Mouse (Mus musculus) liver, embryonic 15.5 days (tissue): ENCODE measurements around the gene Emc10. TPM values are rescaled to one million over a fixed set of nuclear protein-coding genes. Genes with fewer than 3 reads are reported as not detected.
A peak's percentile ranks its signal among the peaks of the same experiment; 100 is the strongest.

Experiments
- ATAC-seq: fragments of 200-750 bp; cut with Nextera tagmentation; 2 replicates; pipeline ENCODE4 v1.8.0; 2017; ENCODE audit warnings: moderate number of reproducible peaks, mild to moderate bottlenecking, moderate library complexity; ENCODE audit not compliant: insufficient read depth
- H3K27ac ChIP-seq: fragments of 300-500 bp; sonication (generic); replicated peaks from 2 replicates; pipeline ENCODE4 v1.5.1; 2015; ENCODE audit warnings: mild to moderate bottlenecking, inconsistent platforms
- H3K27me3 ChIP-seq: fragments of 300-500 bp; sonication (generic); 2 replicates; pipeline ENCODE4 v1.6.1; 2015; ENCODE audit warnings: mild to moderate bottlenecking, inconsistent platforms
- H3K36me3 ChIP-seq: fragments of 300-500 bp; sonication (generic); replicated peaks from 2 replicates; pipeline ENCODE4 v1.6.1; 2015; ENCODE audit warnings: moderate library complexity, mild to moderate bottlenecking, inconsistent platforms
- H3K4me1 ChIP-seq: fragments of 300-500 bp; sonication (generic); replicated peaks from 2 replicates; pipeline ENCODE4 v1.6.1; 2015; ENCODE audit warnings: inconsistent platforms
- H3K4me2 ChIP-seq: fragments of 300-500 bp; sonication (generic); 2 replicates; pipeline ENCODE4 v1.6.1; 2015; ENCODE audit warnings: moderate library complexity, mild to moderate bottlenecking, inconsistent platforms
- H3K4me3 ChIP-seq: fragments of 300-500 bp; sonication (generic); replicated peaks from 2 replicates; pipeline ENCODE4 v1.5.1; 2015; ENCODE audit warnings: mild to moderate bottlenecking, inconsistent platforms
- H3K9ac ChIP-seq: fragments of 300-500 bp; sonication (generic); 2 replicates; pipeline ENCODE4 v1.6.1; 2015; ENCODE audit warnings: moderate library complexity, mild to moderate bottlenecking, inconsistent platforms
- H3K9me3 ChIP-seq: fragments of 300-500 bp; sonication (generic); replicated peaks from 2 replicates; pipeline ENCODE4 v1.6.1; 2016; ENCODE audit warnings: inconsistent platforms
- WGBS: fragments of 180-500 bp; shearing (Covaris S2); methylation state at CpG from one replicate; pipeline ENCODE4 v1.1.7; 2015; ENCODE audit warnings: mixed read lengths; ENCODE audit not compliant: insufficient replicate concordance; 5-methylcytosine and 5-hydroxymethylcytosine counted together
- polyA plus RNA-seq: library from polyadenylated mRNA; unstranded; fragments of >200 nt; fragmentation: Nextera tagmentation; extraction: Ambion mirVana; gene quantifications from 2 replicates; pipeline ENCODE4 v1.2.1, GENCODE M21; 2015

Emc10 gene
- polyA plus RNA-seq, 1 experiment from 2014 or later: 45.9 TPM

- H3K36me3 ChIP-seq: no peaks in the 10 kb centered on the region
- H3K27me3 ChIP-seq: peaks cover 86% of the 10 kb centered on the region
- H3K4me2 ChIP-seq: no peak overlapping the region
- no peak overlapping the region for H3K4me3 ChIP-seq
- no peak overlapping the region for H3K27ac ChIP-seq
- WGBS: 43% methylated on average over 2 of the region's 2 CpGs
- H3K9ac ChIP-seq: no peak overlapping the region
- no peaks in the 10 kb centered on the region for H3K9me3 ChIP-seq
- ATAC-seq: no peak
- H3K4me1 ChIP-seq: peaks cover 13% of the 10 kb centered on the region
Measured at GRCm38 (mm10) chr7:44523056-44523455, 26.7 kb upstream of the Emc10 start.

GRCm38 (mm10) chr7:44521710-44522109, 25.4 kb upstream of the Emc10 start:
- 4% methylated on average over 20 of the region's 20 CpGs for WGBS
- H3K4me3 ChIP-seq: no peak overlapping the region
- no peak overlapping the region for H3K9ac ChIP-seq
- H3K9me3 ChIP-seq: no peaks in the 10 kb centered on the region
- peak overlapping the region; percentile 7; the same call in 1 of the 2 replicates for H3K4me2 ChIP-seq
- 0 out of 2 replicates have a peak, but pooled peaks cover 6% of the 10 kb centered on the region for H3K4me1 ChIP-seq
- no peak overlapping the region for H3K27ac ChIP-seq
- ATAC-seq: no peak
- peaks cover 84% of the 10 kb centered on the region for H3K27me3 ChIP-seq
- H3K36me3 ChIP-seq: no peaks in the 10 kb centered on the region

GRCm38 (mm10) chr7:44520990-44521389, 24.7 kb upstream of the Emc10 start:
- Histone ChIP-seq H3K36me3 (no peaks in the 10 kb centered on the region), H3K9ac (no peak overlapping the region)
- 34% methylated on average over 3 of the region's 3 CpGs for WGBS

GRCm38 (mm10) chr7:44519240-44519913, 23.0 kb upstream of the Emc10 start:
- H3K27ac ChIP-seq: no peak overlapping the region
- H3K9me3 ChIP-seq: no peaks in the 10 kb centered on the region
- no peak overlapping the region for H3K9ac ChIP-seq
- H3K36me3 ChIP-seq: no peaks in the 10 kb centered on the region
- WGBS: 51% methylated on average over 9 of the region's 9 CpGs
- H3K4me2 ChIP-seq: no peak overlapping the region
- H3K4me3 ChIP-seq: no peak overlapping the region
- no peak for ATAC-seq
- 0 out of 2 replicates have a peak, but pooled peaks cover 6% of the 10 kb centered on the region for H3K4me1 ChIP-seq
- H3K27me3 ChIP-seq: peaks cover 81% of the 10 kb centered on the region

More at GRCm38 (mm10) chr7:44520990-44521389, 24.7 kb upstream of the Emc10 start:
- Histone ChIP-seq H3K4me3 (no peak overlapping the region), H3K4me2 (no peak overlapping the region), H3K4me1 (0 out of 2 replicates have a peak, but pooled peaks cover 6% of the 10 kb centered on the region), H3K27me3 (peaks cover 83% of the 10 kb centered on the region), H3K9me3 (no peaks in the 10 kb centered on the region), H3K27ac (no peak overlapping the region)
- no peak for ATAC-seq

- no peaks in the 10 kb centered on the region for H3K4me1 ChIP-seq
- no peak overlapping the region for H3K4me2 ChIP-seq
- H3K4me3 ChIP-seq: no peak overlapping the region
- no peaks in the 10 kb centered on the region for H3K9me3 ChIP-seq
- H3K27me3 ChIP-seq: peaks cover 43% of the 10 kb centered on the region
- ATAC-seq: no peak
- H3K36me3 ChIP-seq: no peaks in the 10 kb centered on the region
- no peak overlapping the region for H3K27ac ChIP-seq
- H3K9ac ChIP-seq: no peak overlapping the region
Measured at GRCm38 (mm10) chr7:44507491-44507890, 11.2 kb upstream of the Emc10 start.

GRCm38 (mm10) chr7:44501563-44502115, 5.3 kb upstream of the Emc10 start:
- no peak overlapping the region for H3K27ac ChIP-seq
- no peak for ATAC-seq
- 22% methylated on average over 5 of the region's 5 CpGs for WGBS
- H3K4me3 ChIP-seq: no peak overlapping the region
- peaks cover 32% of the 10 kb centered on the region for H3K27me3 ChIP-seq
- H3K36me3 ChIP-seq: no peaks in the 10 kb centered on the region
- H3K9ac ChIP-seq: no peak overlapping the region
- H3K4me2 ChIP-seq: no peak overlapping the region
- H3K4me1 ChIP-seq: peaks cover 29% of the 10 kb centered on the region
- H3K9me3 ChIP-seq: no peaks in the 10 kb centered on the region

GRCm38 (mm10) chr7:44500046-44500445, 3.7 kb upstream of the Emc10 start:
- H3K4me1 ChIP-seq: peaks cover 39% of the 10 kb centered on the region
- H3K4me2 ChIP-seq: no peak overlapping the region
- no peaks in the 10 kb centered on the region for H3K36me3 ChIP-seq
- H3K9me3 ChIP-seq: no peaks in the 10 kb centered on the region
- no peak overlapping the region for H3K4me3 ChIP-seq
- WGBS: 52% methylated on average over 20 of the region's 20 CpGs
- H3K9ac ChIP-seq: no peak overlapping the region
- peaks cover 32% of the 10 kb centered on the region for H3K27me3 ChIP-seq
- no peak overlapping the region for H3K27ac ChIP-seq
- no peak for ATAC-seq

- H3K36me3 ChIP-seq: peaks cover 9% of the 10 kb centered on the region
- H3K9me3 ChIP-seq: no peaks in the 10 kb centered on the region
- no peak for ATAC-seq
- H3K27me3 ChIP-seq: peaks cover 32% of the 10 kb centered on the region
- H3K4me1 ChIP-seq: peaks cover 48% of the 10 kb centered on the region
- H3K4me2 ChIP-seq: no peak overlapping the region
- no peak overlapping the region for H3K4me3 ChIP-seq
- peak overlapping the region; percentile 98; the same call in 1 of the 2 replicates for H3K27ac ChIP-seq
- H3K9ac ChIP-seq: no peak overlapping the region
- WGBS: 35% methylated on average over 1 of the region's 1 CpGs
Measured at GRCm38 (mm10) chr7:44498922-44499321, 2.6 kb upstream of the Emc10 start.

- peaks cover 22% of the 10 kb centered on the region for H3K36me3 ChIP-seq
- peak overlapping the region; percentile 89 for H3K9ac ChIP-seq
- WGBS: 79% methylated on average over 10 of the region's 10 CpGs
- peak overlapping the region; percentile 84 for H3K4me3 ChIP-seq
- H3K4me1 ChIP-seq: peaks cover 51% of the 10 kb centered on the region
- peak overlapping the region; percentile 98 for H3K27ac ChIP-seq
- peaks cover 24% of the 10 kb centered on the region for H3K27me3 ChIP-seq
- no peak for ATAC-seq
- no peaks in the 10 kb centered on the region for H3K9me3 ChIP-seq
- peak overlapping the region; percentile 95 for H3K4me2 ChIP-seq
Measured at GRCm38 (mm10) chr7:44497361-44498055, 1.2 kb upstream of the Emc10 start.

GRCm38 (mm10) chr7:44496771-44497109, 411 bp upstream of the Emc10 start:
- Histone ChIP-seq H3K9ac (peak overlapping the region; percentile 89), H3K27ac (peak overlapping the region; percentile 98), H3K4me2 (peak overlapping the region; percentile 95), H3K4me3 (peak overlapping the region; percentile 84), H3K27me3 (peaks cover 24% of the 10 kb centered on the region), H3K4me1 (peaks cover 51% of the 10 kb centered on the region), H3K36me3 (peaks cover 29% of the 10 kb centered on the region), H3K9me3 (no peaks in the 10 kb centered on the region)
- ATAC-seq: peak; percentile 62
- 2% methylated on average over 26 of the region's 26 CpGs for WGBS

- peak overlapping the region; percentile 95 for H3K4me2 ChIP-seq
- ATAC-seq: no peak
- WGBS: 80% methylated on average over 7 of the region's 7 CpGs
- H3K4me3 ChIP-seq: peak overlapping the region; percentile 84
- peaks cover 46% of the 10 kb centered on the region for H3K36me3 ChIP-seq
- H3K9ac ChIP-seq: peak overlapping the region; percentile 89
- H3K27ac ChIP-seq: peak overlapping the region; percentile 98; the same call in 1 of the 2 replicates
- peaks cover 12% of the 10 kb centered on the region for H3K27me3 ChIP-seq
- H3K9me3 ChIP-seq: no peaks in the 10 kb centered on the region
- peaks cover 46% of the 10 kb centered on the region for H3K4me1 ChIP-seq
Measured at GRCm38 (mm10) chr7:44495086-44495485, 1.2 kb downstream of the Emc10 start.
